Mouse (Mus musculus): Measurements from ENCODE around the gene Rimbp3. TPM values are rescaled to one million over a fixed set of nuclear protein-coding genes. Genes with fewer than 3 reads are reported as not detected.

The Rimbp3 gene
- polyA plus RNA-seq, 1 experiment from 2014 or later, result 0.52 TPM

- H3K4me1 ChIP-seq, result peaks cover 11% of the 10 kb centered on the region
- no peaks in the 10 kb centered on the region for H3K27me3 ChIP-seq
- peak overlapping the region; percentile 71 for H3K4me2 ChIP-seq (replicated peaks)
- 6% methylated on average over 24 of the region's 24 CpGs for whole genome bisulfite sequencing
- no peaks in the 10 kb centered on the region for H3K36me3 ChIP-seq
- no peaks in the 10 kb centered on the region for H3K9me3 ChIP-seq
- H3K27ac ChIP-seq, result peak overlapping the region; percentile 67
- ATAC-seq (ENCODE audit: insufficient number of reproducible peaks, insufficient read depth, low FRiP score, low TSS enrichment), result no peak
- peak overlapping the region; percentile 100 for H3K9ac ChIP-seq
- peak overlapping the region; percentile 100 for H3K4me3 ChIP-seq
Measured at GRCm38 (mm10) chr16:17200121-17200952, 8.1 kb upstream of the Rimbp3 start.

GRCm38 (mm10) chr16:17200953-17201707 is 7.3 kb upstream of the Rimbp3 start:
- H3K27ac ChIP-seq, result peak overlapping the region; percentile 67
- H3K4me1 ChIP-seq, result peaks cover 11% of the 10 kb centered on the region
- peak; percentile 81 for ATAC-seq (ENCODE audit: insufficient number of reproducible peaks, insufficient read depth, low FRiP score, low TSS enrichment)
- no peaks in the 10 kb centered on the region for H3K36me3 ChIP-seq
- H3K4me2 ChIP-seq (replicated peaks), result peak overlapping the region; percentile 71
- no peaks in the 10 kb centered on the region for H3K27me3 ChIP-seq
- peak overlapping the region; percentile 100 for H3K9ac ChIP-seq
- peak overlapping the region; percentile 100 for H3K4me3 ChIP-seq
- under 1% methylated on average over 62 of the region's 72 CpGs for WGBS
- no peaks in the 10 kb centered on the region for H3K9me3 ChIP-seq

- Histone ChIP-seq H3K27me3 (peaks cover 6% of the 10 kb centered on the region; the same call in 1 of the 2 replicates), H3K4me3 (no peak overlapping the region), H3K4me2 (replicated peaks) (peak overlapping the region; percentile 71; the same call in 1 of the 2 replicates), H3K9me3 (no peaks in the 10 kb centered on the region), H3K9ac (no peak overlapping the region), H3K27ac (no peak overlapping the region), H3K4me1 (peaks cover 11% of the 10 kb centered on the region), H3K36me3 (no peaks in the 10 kb centered on the region)
- 65% methylated on average over 2 of the region's 2 CpGs for WGBS
- ATAC-seq (ENCODE audit: insufficient number of reproducible peaks, insufficient read depth, low FRiP score, low TSS enrichment), result no peak
Measured at GRCm38 (mm10) chr16:17201977-17202376, 6.4 kb upstream of the Rimbp3 start.

- no peak within 1 kb of the TSS for H3K27ac ChIP-seq
- H3K4me3 ChIP-seq, result peak within 1 kb of the TSS; percentile 100
- H3K36me3 ChIP-seq, result no peaks in the 10 kb centered on the region
- ATAC-seq (ENCODE audit: insufficient number of reproducible peaks, insufficient read depth, low FRiP score, low TSS enrichment), result no peak
- H3K27me3 ChIP-seq, result peaks cover 9% of the 10 kb centered on the region
- 76% methylated on average over 1 of the region's 1 CpGs for WGBS
- peak within 1 kb of the TSS; percentile 71 for H3K4me2 ChIP-seq (replicated peaks)
- no peaks in the 10 kb centered on the region for H3K9me3 ChIP-seq
- peaks cover 11% of the 10 kb centered on the region for H3K4me1 ChIP-seq
- H3K9ac ChIP-seq, result peak within 1 kb of the TSS; percentile 100; the same call in 1 of the 2 replicates
Measured at GRCm38 (mm10) chr16:17202549-17202948, 5.9 kb upstream of the Rimbp3 start, which contains the start of gene Ube2l3. Ube2l3 (minus strand) TSS chr16:17202649.

GRCm38 (mm10) chr16:17204990-17205389 is 3.4 kb upstream of the Rimbp3 start:
- Histone ChIP-seq H3K36me3 (no peaks in the 10 kb centered on the region), H3K9ac (no peak overlapping the region), H3K27me3 (peaks cover 21% of the 10 kb centered on the region), H3K9me3 (no peaks in the 10 kb centered on the region), H3K4me2 (replicated peaks) (no peak overlapping the region), H3K4me1 (peaks cover 18% of the 10 kb centered on the region), H3K4me3 (no peak overlapping the region), H3K27ac (no peak overlapping the region)
- no peak for ATAC-seq (ENCODE audit: insufficient number of reproducible peaks, insufficient read depth, low FRiP score, low TSS enrichment)
- 5% methylated on average over 6 of the region's 6 CpGs for WGBS

- peak overlapping the region; percentile 47 for H3K4me3 ChIP-seq
- H3K27ac ChIP-seq, result no peak overlapping the region
- H3K9me3 ChIP-seq, result no peaks in the 10 kb centered on the region
- peak overlapping the region; percentile 33 for H3K9ac ChIP-seq
- H3K36me3 ChIP-seq, result no peaks in the 10 kb centered on the region
- H3K4me2 ChIP-seq (replicated peaks), result peak overlapping the region; percentile 98
- peaks cover 42% of the 10 kb centered on the region for H3K27me3 ChIP-seq
- ATAC-seq (ENCODE audit: insufficient number of reproducible peaks, insufficient read depth, low FRiP score, low TSS enrichment), result no peak
- H3K4me1 ChIP-seq, result peaks cover 21% of the 10 kb centered on the region
- 3% methylated on average over 37 of the region's 37 CpGs for WGBS
Measured at GRCm38 (mm10) chr16:17209404-17209960, 1.1 kb downstream of the Rimbp3 start.

- 7% methylated on average over 48 of the region's 48 CpGs for WGBS
- peak; percentile 82 for ATAC-seq (ENCODE audit: insufficient number of reproducible peaks, insufficient read depth, low FRiP score, low TSS enrichment)
- H3K4me2 ChIP-seq (replicated peaks), result peak overlapping the region; percentile 98
- H3K36me3 ChIP-seq, result no peaks in the 10 kb centered on the region
- H3K4me1 ChIP-seq, result peaks cover 21% of the 10 kb centered on the region
- peak overlapping the region; percentile 44 for H3K9ac ChIP-seq
- H3K27me3 ChIP-seq, result peaks cover 42% of the 10 kb centered on the region
- peak overlapping the region; percentile 47 for H3K4me3 ChIP-seq
- no peak overlapping the region for H3K27ac ChIP-seq
- no peaks in the 10 kb centered on the region for H3K9me3 ChIP-seq
Measured at GRCm38 (mm10) chr16:17209981-17210838, 1.8 kb downstream of the Rimbp3 start.

GRCm38 (mm10) chr16:17216934-17217633 is 8.7 kb downstream of the Rimbp3 start:
- Histone ChIP-seq H3K27ac (no peak overlapping the region), H3K27me3 (peaks cover 1% of the 10 kb centered on the region; the same call in 1 of the 2 replicates), H3K36me3 (no peaks in the 10 kb centered on the region), H3K4me2 (replicated peaks) (no peak overlapping the region), H3K9ac (no peak overlapping the region), H3K4me1 (no peaks in the 10 kb centered on the region), H3K4me3 (no peak overlapping the region), H3K9me3 (no peaks in the 10 kb centered on the region)
- 61% methylated on average over 8 of the region's 8 CpGs for WGBS
- no peak for ATAC-seq (ENCODE audit: insufficient number of reproducible peaks, insufficient read depth, low FRiP score, low TSS enrichment)

GRCm38 (mm10) chr16:17220127-17220733 is 11.8 kb downstream of the Rimbp3 start:
- H3K4me3 ChIP-seq, result no peak overlapping the region
- H3K4me2 ChIP-seq (replicated peaks), result no peak overlapping the region
- H3K4me1 ChIP-seq, result no peaks in the 10 kb centered on the region
- no peaks in the 10 kb centered on the region for H3K36me3 ChIP-seq
- H3K9me3 ChIP-seq, result no peaks in the 10 kb centered on the region
- no peaks in the 10 kb centered on the region for H3K27me3 ChIP-seq
- no peak overlapping the region for H3K27ac ChIP-seq
- H3K9ac ChIP-seq, result no peak overlapping the region
- no peak for ATAC-seq (ENCODE audit: insufficient number of reproducible peaks, insufficient read depth, low FRiP score, low TSS enrichment)
- WGBS, result 20% methylated on average over 7 of the region's 7 CpGs

GRCm38 (mm10) chr16:17222197-17222596 is 13.8 kb downstream of the Rimbp3 start:
- ATAC-seq (ENCODE audit: insufficient number of reproducible peaks, insufficient read depth, low FRiP score, low TSS enrichment), result peak; percentile 100
- H3K4me2 ChIP-seq (replicated peaks), result no peak overlapping the region
- no peak overlapping the region for H3K27ac ChIP-seq
- no peaks in the 10 kb centered on the region for H3K9me3 ChIP-seq
- H3K9ac ChIP-seq, result no peak overlapping the region
- no peaks in the 10 kb centered on the region for H3K27me3 ChIP-seq
- H3K4me1 ChIP-seq, result no peaks in the 10 kb centered on the region
- H3K36me3 ChIP-seq, result no peaks in the 10 kb centered on the region
- H3K4me3 ChIP-seq, result no peak overlapping the region
- WGBS, result 29% methylated on average over 25 of the region's 25 CpGs
